ENCODE assay signal across 10 mouse cellular contexts in genomic region chr10:5923096-5923495, GRCm38 (mm10). TPM values are rescaled to one million over a fixed set of nuclear protein-coding genes. Genes with fewer than 3 reads are reported as not detected.
DNase-seq lines count a peak whose midpoint lies in the region; ATAC-seq and TF ChIP-seq lines count a peak whose summit lies in the region.
"Had no signal": no experiment of that assay in that cellular context is flagged by ENCODE, and none has a peak within 500 bp of the region (broad histone marks: within the 10 kb centered on the region; RNA-seq: fewer than 3 reads in every experiment).

No protein-coding gene starts in this region.

- no peaks in the 10 kb centered on the region for H3K4me1 ChIP-seq in intestine, postnatal 0 days (replicated peaks; ENCODE audit: control insufficient read depth, insufficient read depth, low read length)
- H3K4me1 ChIP-seq in intestine, embryonic 15.5 days (replicated peaks), result 0 out of 2 replicates have a peak, but pooled peaks cover 3% of the 10 kb centered on the region
- H3K4me1 ChIP-seq in liver, embryonic 11.5 days (replicated peaks; ENCODE audit: control insufficient read depth, insufficient read depth, low read length), result no peaks in the 10 kb centered on the region
- H3K4me1 ChIP-seq: liver, embryonic 15.5 days had no signal

- H3K4me2 ChIP-seq in intestine, postnatal 0 days (replicated peaks; ENCODE audit: low read depth), result 0 out of 2 replicates have a peak overlapping the region, but pooled peaks have one; percentile 95
- H3K4me2 ChIP-seq in intestine, embryonic 15.5 days (replicated peaks), result no peak overlapping the region
- no peak overlapping the region for H3K4me2 ChIP-seq in liver, embryonic 11.5 days

- H3K9me3 ChIP-seq in intestine, postnatal 0 days (ENCODE audit: control insufficient read depth), result no peaks in the 10 kb centered on the region
- H3K9me3 ChIP-seq in intestine, embryonic 15.5 days, result no peaks in the 10 kb centered on the region
- no peaks in the 10 kb centered on the region for H3K9me3 ChIP-seq in liver, embryonic 11.5 days (ENCODE audit: control insufficient read depth, low read length)
- H3K9me3 ChIP-seq: liver, embryonic 15.5 days had no signal

- H3K27me3 ChIP-seq in intestine, postnatal 0 days (replicated peaks; ENCODE audit: control insufficient read depth, insufficient read depth, low read length), result no peaks in the 10 kb centered on the region; the same call in 1 of the 2 replicates
- peaks cover 5% of the 10 kb centered on the region; the same call in 1 of the 2 replicates for H3K27me3 ChIP-seq in intestine, embryonic 15.5 days (replicated peaks)
- H3K27me3 ChIP-seq in liver, embryonic 11.5 days (replicated peaks; ENCODE audit: control insufficient read depth, insufficient read depth, low read length), result peaks cover 33% of the 10 kb centered on the region

- H3K4me3 ChIP-seq in intestine, postnatal 0 days (ENCODE audit: low read depth, low read length), result no peak overlapping the region
- H3K4me3 ChIP-seq in intestine, embryonic 15.5 days (replicated peaks), result no peak overlapping the region
- no peak overlapping the region for H3K4me3 ChIP-seq in liver, embryonic 11.5 days (ENCODE audit: low read depth, low read length)

- ATAC-seq in intestine, postnatal 0 days, result no peak
- no peak for ATAC-seq in intestine, embryonic 15.5 days
- no peak for ATAC-seq in liver, embryonic 11.5 days (replicated peaks; ENCODE audit: low FRiP score)

- H3K27ac ChIP-seq in intestine, postnatal 0 days (ENCODE audit: low read depth, low read length), result no peak overlapping the region
- H3K27ac ChIP-seq in intestine, embryonic 15.5 days, result no peak overlapping the region
- H3K27ac ChIP-seq in liver, embryonic 11.5 days (ENCODE audit: low read depth, low read length), result no peak overlapping the region
- H3K27ac ChIP-seq: liver, embryonic 15.5 days had no signal

- 36% methylated on average over 9 of the region's 9 CpGs for WGBS in intestine, postnatal 0 days
- WGBS in intestine, embryonic 15.5 days, result 26% methylated on average over 9 of the region's 9 CpGs
- WGBS in liver, embryonic 11.5 days, result 12% methylated on average over 9 of the region's 9 CpGs

- intact Hi-C loops in gastrocnemius, postnatal 36 days (cut with DNase I), result no loop called here

- H3K9ac ChIP-seq in intestine, postnatal 0 days (ENCODE audit: low read depth, low read length), result no peak overlapping the region
- H3K9ac ChIP-seq in intestine, embryonic 15.5 days, result no peak overlapping the region
- H3K9ac ChIP-seq in liver, embryonic 11.5 days (ENCODE audit: low read depth, low read length), result no peak overlapping the region
- H3K9ac ChIP-seq: liver, embryonic 15.5 days had no signal

- TF ChIP-seq CTCF in intestine, postnatal 0 days (IDR thresholded peaks at IDR 0.05; ENCODE audit: low read depth), result 0 out of 2 replicates have a peak, but pooled peaks have one; percentile 10

- H3K36me3 ChIP-seq in intestine, postnatal 0 days (ENCODE audit: control insufficient read depth, insufficient read depth), result no peaks in the 10 kb centered on the region
- no peaks in the 10 kb centered on the region for H3K36me3 ChIP-seq in intestine, embryonic 15.5 days
- H3K36me3 ChIP-seq in liver, embryonic 11.5 days (ENCODE audit: control insufficient read depth, insufficient read depth, low read length), result no peaks in the 10 kb centered on the region
- H3K36me3 ChIP-seq: liver, embryonic 15.5 days had no signal

- DNase-seq in embryo, embryonic 10 days (ENCODE audit: low spot score), result peak; percentile 25
- peak; percentile 14 for DNase-seq in layer of hippocampus, adult 9-11 months
- DNase-seq in retina, postnatal 1 day, result peak; percentile 46
- DNase-seq in thymus, postnatal 14 days, result no peak
- DNase-seq in liver, embryonic 11.5 days (ENCODE audit: low spot score), result no peak
- no peak for DNase-seq in gastrocnemius, postnatal 36 days
- DNase-seq: kidney, adult 18-20 months had no signal

RNA-seq across cellular contexts. Expression of gene Rgs17, which starts 0.9 kb away (rescaled TPM):
- 1.2 and 1.3 TPM in 2 replicates for polyA plus RNA-seq in intestine, postnatal 0 days (2015; fragmentation: Nextera tagmentation; extraction: Ambion mirVana)
- polyA plus RNA-seq in intestine, embryonic 15.5 days (2015; fragmentation: Nextera tagmentation; extraction: Ambion mirVana), result 1.9 and 2.5 TPM in 2 replicates
- polyA plus RNA-seq in liver, embryonic 11.5 days (2014; fragmentation: Nextera tagmentation; extraction: Ambion mirVana), result 0.53 and 0.59 TPM in 2 replicates
- under 1 TPM; 0.05 to 0.12 TPM for total RNA-seq in gastrocnemius, postnatal 36 days (2021)

Comparison
In these comparisons a context has a peak if more than half of its experiments do, and no peak if none do; other contexts are left out.
1. DNase-seq: peak in embryo, embryonic 10 days (single experiment), layer of hippocampus, adult 9-11 months (single experiment) and retina, postnatal 1 day (single experiment); none in thymus, postnatal 14 days (single experiment), liver, embryonic 11.5 days (single experiment) and gastrocnemius, postnatal 36 days (0 of 2).